Mouse (Mus musculus): ENCODE results near the gene Zic4. TPM values are rescaled to one million over a fixed set of nuclear protein-coding genes. Genes with fewer than 3 reads are reported as not detected.

The Zic4 gene
- total RNA-seq, 2 experiments from 2014 or later, result not detected

DNA sequence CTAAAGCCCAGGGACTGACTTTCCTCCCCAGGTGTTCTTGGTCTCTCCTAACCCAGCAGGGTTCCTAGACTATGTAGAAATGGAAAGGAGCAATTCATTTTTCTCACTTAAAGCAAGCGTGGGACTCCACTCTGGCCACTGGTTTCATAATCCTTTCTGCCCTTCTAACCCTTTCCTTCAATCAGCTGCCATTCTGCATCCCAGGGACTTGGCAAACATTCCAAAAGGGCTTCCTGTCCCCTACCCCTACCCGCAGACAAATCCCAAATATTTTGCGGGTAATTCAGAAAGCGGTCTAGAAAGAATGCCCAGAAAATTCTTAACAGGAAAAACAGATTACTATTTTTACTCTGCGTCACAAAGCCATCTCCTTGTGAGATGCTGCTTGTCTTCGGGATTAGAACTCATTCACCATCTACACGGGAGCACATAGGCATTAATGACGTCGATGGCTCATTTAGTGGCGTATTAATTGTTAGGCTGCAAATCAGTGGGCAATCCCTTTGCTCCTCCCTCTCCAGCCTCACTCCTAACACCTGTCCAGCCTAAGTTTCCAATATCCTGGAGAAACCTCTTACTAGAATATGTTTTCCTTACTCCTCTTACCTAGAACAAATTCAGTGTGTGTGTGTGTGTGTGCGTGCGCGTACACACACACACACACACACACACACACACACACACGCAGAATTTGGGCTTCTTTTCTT, 33.0 kb downstream of the Zic4 start:
- ATAC-seq (replicated peaks; ENCODE audit: poor library complexity), result no peak

DNA sequence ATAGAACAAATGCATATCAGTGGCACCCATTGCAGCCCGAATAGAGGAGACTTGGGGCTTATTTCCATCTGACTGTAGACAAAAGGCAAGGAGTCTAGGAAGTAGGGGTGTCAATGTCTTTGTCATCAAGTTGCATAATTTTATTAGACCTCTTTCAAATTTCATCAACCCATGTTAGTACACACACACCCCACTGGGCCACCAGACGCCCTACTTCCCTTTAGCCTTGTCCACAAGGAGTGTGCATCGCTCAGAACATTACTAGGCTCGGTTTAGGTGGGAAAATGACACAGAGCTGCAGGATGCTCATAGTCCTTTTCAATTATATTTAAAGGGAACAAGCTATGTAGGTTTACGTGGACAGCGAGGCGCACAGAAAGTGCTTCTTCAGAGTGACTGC, 37.8 kb downstream of the Zic4 start:
- ATAC-seq (replicated peaks; ENCODE audit: poor library complexity), result no peak

DNA sequence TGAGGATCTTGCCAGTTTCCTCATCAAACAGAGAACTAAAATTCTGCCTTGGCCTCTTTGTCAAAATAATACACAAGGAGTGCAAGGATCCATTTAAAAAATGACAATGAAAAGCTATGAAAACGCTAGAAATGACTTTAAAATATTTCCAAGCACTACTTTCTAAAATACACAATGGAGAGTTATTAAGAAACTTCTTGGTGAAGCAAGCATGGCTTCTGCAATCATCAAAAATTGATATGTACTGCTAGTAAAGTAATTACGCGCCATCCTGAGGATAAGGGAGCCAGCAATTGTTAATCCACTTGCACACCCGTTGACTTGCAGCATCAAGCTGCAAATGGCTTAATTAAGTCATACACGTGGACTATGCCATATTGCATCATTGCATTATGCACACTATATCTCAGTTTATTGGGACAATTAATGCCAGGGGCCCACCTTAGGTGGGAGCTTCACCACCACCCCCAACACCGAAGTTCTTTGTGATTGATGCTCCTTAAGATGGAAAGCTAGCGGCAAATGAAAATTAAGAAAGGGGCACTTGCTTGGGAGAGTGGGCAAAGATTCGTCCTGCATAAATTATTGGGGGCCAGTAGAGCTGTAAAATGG, 38.4 kb downstream of the Zic4 start:
- no peak for ATAC-seq (replicated peaks; ENCODE audit: poor library complexity)

DNA sequence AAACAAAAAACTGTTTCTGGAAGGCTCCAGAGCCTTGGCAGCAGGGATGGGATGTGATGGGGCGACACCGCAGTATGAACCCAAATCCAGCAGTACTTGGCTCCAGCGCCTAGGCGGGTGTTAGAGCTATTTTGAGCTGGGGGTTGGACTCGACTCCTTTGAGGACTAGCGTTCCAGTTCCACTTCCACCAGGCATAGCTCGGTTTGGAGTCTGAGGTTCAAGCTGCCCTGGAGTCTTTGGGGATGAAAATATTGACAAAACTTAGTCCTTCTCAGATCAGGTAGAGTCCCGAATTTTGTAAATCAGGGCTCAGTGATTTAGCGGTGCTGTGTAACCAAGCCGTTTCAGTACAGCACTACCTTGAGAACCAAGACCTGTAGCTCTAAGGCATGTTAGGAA, 39.3 kb downstream of the Zic4 start:
- no peak for ATAC-seq (replicated peaks; ENCODE audit: poor library complexity)

DNA sequence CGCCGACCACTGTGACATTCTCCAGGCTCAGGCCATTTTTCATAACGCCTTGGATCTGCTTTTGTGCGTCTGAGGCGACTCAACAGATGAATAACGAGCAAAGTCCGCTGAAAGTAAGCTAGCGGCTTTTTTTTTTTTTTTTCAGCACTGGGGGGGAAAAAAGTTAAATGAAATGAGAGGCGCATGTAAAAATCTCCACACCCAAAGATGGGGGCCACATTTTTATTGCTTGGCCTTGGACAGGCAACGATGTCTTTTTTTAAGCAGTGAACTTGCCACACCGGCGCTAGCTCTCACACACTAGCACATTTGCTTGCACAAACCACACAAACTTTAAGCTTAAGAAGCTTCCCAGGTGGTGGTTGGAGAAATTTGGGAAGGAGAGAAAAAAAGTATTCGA, 42.0 kb downstream of the Zic4 start:
- no peak for ATAC-seq (replicated peaks; ENCODE audit: poor library complexity)

DNA sequence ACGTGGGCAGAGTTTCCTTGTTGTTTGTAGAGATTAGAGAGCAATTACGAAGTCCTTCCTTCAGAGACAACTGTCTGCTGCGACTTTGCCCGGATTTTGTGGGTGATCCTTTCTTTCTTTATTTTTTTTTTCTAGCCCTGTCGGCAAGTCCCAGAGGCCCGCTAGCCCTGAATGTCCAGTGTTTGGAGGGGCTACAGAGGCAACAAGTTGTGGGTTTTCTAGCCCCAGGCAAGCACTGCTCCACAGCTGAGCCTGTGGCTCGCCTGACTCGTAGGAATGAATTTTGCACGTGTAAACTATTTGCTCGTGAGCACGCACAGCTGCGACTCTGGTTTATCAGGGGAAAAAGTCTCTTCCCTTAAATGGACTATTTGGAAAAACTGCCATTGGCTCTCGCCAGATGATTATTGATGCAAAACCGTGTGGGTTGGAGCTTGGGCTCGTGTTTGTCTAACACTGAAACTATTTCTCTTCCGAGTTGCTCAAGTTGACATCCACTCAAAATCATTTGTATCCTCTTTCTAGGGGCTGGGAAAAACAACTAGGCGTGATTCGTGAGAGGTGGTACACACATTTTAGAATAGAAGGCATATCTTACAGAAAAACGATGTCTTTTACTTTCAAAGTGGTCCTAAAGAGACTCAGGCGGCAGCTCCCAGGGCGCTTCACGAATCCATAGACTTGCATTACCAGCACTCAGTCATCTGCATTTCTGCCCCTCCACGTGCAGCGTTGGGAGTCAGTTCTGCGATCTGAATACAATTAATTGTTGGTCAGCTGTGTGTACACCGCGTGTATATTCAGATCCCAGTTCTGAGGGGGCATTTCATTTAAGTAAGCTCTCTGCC, 42.9 kb downstream of the Zic4 start:
- ATAC-seq (replicated peaks; ENCODE audit: poor library complexity), result no peak

DNA sequence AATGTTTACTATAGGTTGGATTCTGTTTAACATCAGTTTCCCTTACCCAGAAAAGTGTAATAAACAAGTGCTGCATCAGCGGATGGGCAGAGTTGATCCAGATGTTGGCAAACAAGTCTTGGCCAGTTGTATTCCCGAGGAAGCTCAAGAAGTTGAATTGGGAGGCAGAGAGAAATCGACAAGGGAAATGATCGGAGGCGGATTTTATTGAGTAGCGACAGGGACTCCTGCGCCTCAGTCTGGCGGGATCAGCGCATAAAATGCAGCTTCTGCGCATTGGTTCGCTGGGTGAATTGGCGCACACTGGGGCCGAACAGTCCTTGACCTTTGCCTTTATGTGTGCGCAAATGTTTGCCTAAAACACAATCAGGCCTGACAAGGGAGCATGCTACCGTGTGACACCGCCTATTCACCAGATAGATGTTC, 43.6 kb downstream of the Zic4 start:
- no peak for ATAC-seq (replicated peaks; ENCODE audit: poor library complexity)

DNA sequence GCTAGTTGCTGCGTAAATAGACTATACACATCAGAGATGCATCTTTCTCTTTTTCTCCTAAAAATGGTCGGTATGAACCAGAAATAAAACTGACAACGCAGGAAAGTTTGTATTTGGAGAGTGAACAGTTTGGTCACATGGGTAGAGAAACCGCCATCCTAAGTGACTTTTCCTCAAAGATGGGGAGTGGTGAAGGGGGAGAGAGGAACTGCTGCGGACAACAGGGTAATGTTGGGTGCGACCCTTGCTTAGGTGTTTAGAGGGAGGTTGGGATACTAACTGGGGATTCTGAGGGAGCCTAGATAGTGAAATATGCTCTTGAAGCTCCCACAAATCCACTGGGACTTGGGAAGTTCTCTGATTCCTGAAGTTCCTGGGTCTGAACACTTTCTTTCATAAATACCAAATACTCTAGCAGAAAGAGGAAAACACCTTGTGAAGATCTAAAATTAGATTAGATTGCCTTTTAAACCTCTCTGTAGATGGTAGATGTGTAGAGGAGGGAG, 44.1 kb downstream of the Zic4 start:
- ATAC-seq (replicated peaks; ENCODE audit: poor library complexity), result no peak

DNA sequence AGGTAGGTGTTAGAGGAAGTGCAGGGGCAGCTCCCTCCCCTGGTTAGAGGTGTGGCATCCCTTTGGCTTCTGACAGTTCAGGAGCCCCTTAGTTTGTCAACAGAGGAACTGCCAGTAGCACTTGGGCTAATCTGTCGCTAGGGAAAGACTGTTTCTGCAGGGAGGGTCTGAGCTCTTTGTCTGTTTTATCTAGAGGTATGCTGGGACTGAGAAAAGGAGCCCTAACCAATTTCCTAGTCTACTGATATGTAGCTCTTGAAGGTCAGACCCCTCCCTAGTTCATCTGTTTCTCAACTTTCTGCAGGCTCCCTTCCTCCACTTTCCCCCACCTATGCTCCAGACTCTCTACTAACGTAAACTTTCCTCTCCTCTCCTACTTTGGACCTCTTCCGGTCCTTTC, 47.6 kb downstream of the Zic4 start:
- no peak for ATAC-seq (replicated peaks; ENCODE audit: poor library complexity)

DNA sequence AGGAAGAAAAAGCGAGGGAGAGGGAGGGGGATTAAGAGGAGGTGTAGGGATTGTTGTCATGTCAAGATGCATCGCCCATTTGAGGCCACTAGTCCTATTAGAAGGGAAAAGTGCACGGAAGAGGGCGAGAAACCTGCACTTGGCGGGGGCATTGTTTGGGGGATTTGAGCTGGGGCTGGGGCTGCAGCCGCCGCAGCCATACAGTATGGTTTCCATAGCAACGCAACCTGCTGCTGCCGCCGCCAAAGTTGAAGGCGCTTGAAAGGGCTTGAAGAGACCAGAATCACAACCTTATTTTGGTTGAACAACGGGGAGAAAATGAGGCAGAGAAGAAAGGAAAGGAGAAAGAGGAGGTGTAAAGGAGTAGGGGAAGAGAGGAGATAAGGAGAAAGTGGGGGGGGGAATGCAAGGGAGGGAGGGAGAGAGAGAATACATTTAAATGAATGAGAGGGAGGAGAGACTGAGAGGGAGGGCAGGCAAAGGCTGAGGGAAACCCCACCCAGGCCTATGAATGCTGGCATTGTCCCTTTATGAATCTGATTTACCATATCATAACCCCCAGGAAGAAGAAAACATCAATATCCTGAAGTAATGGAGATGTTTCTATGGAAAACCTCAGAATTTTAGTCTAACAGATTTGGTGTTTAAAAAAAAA, 51.9 kb downstream of the Zic4 start:
- ATAC-seq (replicated peaks; ENCODE audit: poor library complexity), result no peak

DNA sequence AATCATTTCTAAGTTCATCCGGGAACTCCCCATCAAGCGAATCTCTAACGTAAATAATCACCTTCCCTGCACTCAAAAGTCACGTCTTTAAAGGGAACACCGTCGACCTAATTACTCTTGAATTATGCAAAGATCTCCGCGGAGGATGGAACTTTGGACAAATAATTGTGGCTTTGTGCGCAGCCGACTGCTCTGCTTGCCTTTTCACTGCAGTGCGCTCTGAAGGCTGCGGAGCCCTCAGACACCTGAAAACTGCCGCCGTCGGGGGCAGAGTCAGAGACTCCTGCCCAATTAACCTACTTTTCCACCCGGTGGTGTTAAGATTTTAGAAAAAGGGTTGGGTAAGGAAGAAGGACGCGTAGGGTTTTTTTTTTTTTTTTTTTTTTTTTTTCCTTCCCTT, 58.2 kb downstream of the Zic4 start:
- no peak for ATAC-seq (replicated peaks; ENCODE audit: poor library complexity)

Other genes with a start within 250 kb of the Zic4 start
- gene Zic1, start 3.4 kb downstream of the Zic4 start, total RNA-seq (2015), result not detected in 2 replicates
- not detected in 2 replicates for gene Zic1, start 3.4 kb downstream of the Zic4 start, total RNA-seq (2017)

Data from megakaryocyte progenitor cell, adult 5-6 weeks (primary cell).